Mouse (Mus musculus) adrenal gland, adult 8-10 months (tissue): ENCODE results near the gene Slc30a2. TPM values are rescaled to one million over a fixed set of nuclear protein-coding genes. Genes with fewer than 3 reads are reported as not detected.
"Not testable (repeated sequence)": the region's sequence is repeated elsewhere in the genome, so short reads cannot be mapped to it uniquely, and the experiment has no call there.

Source experiments
- DNase-seq: peaks from one replicate; pipeline ENCODE4 v3.0.0; 2022
- total RNA-seq, 4 experiments: library from RNA; stranded (reverse); gene quantifications; 2 replicates each; pipeline ENCODE4 v1.2.4; 2022

The Slc30a2 gene
- total RNA-seq, 4 experiments from 2014 or later, result 29.5 to 113 (median 69.5) TPM

GRCm38 (mm10) chr4:134359649-134360048 is 16.7 kb downstream of the Slc30a2 start:
- no peak for DNase-seq

DNA sequence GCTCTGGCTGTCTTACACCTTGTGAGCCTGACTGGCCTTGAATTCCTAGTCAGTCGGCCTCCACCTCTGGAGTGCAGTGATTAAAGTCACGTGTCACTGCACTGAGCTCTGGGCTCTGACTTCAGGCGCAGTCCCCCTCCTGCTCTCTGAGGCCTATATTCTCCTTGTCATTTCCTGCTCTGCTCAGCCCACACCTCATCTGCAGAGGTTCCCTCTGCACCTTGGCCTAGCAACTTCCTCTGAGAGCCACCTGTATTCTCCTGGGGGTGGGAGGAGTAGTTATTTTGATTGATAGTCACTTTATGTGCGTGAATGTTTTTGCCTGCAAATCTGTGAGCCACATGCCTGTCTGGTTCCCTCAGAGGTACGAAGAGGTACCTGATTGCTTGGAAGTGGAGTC is 18.2 kb downstream of the Slc30a2 start:
- DNase-seq, result no peak

DNA sequence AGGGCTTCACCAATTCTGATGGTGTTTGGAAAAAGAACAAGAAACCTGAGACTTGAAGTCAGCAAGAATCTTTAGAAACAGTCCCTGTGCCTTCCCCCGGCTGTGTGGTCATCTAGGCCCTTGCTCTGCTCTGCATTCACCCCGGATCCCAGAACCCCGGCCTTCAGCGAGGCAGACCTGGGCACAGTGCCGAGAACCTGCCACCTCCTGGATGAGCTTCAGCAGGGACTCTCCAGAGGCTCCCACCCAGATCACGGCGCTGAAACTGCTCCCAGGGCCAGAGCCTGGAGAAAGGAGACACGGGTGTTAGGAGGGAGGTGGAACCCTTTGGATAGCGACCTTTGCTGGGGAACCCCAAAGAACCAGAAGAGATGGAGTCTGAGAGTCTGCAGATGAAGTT is 19.1 kb downstream of the Slc30a2 start:
- peak; percentile 77 for DNase-seq

- no peak for DNase-seq
Observed at GRCm38 (mm10) chr4:134362586-134362985, 19.6 kb downstream of the Slc30a2 start.

DNA sequence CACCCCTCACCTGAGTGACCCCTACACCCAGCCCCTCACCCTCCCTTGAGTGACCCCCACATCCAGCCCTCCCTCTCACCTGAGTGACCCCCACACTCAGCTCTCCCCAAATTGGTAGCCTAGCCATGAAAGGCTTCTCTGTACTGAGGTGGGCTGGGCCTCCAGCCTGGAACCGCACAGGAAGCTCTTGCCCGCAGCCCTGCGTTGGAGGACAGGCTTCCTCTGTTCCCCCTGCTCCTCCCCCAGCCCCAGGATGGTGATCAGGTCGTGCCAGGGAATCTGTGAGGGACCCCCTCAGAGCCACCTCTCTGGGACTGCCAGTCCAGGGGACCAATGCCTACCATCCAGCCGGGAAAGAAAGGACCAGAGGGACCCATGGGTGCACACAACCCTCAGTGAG is 22.3 kb downstream of the Slc30a2 start:
- DNase-seq, result no peak

- DNase-seq, result no peak
Observed at GRCm38 (mm10) chr4:134370649-134371221, 27.8 kb downstream of the Slc30a2 start.

DNA sequence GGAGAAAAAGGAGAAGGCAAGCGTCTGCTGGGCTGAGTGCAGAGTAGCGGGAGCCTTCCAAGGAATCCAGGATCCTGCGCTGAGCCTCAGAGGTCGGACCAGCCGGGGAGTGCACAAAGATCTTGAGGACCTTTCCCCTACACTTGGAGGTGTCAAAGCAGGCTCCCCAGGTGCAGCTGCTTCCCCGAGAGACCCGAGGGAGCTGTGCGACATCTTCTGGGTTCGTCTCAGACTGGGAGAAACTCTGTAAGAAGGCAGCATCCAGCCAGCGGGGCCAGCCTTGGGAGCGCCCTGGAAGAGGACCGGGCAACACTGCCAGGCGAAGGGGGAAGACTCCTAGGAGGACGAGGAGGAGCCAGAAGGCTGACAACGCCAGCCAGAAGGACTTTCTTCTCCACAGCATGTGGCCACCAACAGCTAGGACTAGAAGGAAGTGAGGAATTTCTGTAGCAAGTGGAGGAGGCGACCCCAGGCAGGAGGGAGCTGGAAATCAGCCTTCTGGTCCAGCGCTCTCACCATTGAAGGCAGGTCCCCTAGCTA is 28.4 kb downstream of the Slc30a2 start:
- DNase-seq, result no peak

DNA sequence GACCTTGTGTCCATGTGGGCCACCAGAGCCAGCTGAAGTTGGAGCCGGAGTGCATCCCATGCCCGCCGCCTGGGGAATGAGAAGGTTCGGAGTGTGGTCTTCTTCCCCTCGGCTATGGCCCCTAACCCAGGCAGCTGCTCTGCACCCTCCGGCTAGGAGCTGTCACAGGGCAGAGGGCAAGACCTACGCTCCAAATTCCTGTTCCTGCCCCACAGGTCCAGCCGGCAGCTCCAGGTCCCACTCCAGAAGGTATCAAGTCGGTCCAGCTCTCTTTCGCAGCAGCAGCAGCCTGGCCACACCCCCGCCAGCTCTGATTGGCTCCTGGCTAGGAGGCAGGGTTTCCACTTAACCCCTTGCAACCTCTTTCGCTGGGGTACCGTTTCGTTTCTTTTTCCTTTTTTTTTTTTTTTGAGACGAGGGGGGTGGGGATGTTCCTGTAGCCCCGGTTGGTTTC is 29.3 kb downstream of the Slc30a2 start:
- DNase-seq, result peak; percentile 67

GRCm38 (mm10) chr4:134373295-134373694 is 30.3 kb downstream of the Slc30a2 start:
- no peak for DNase-seq

DNA sequence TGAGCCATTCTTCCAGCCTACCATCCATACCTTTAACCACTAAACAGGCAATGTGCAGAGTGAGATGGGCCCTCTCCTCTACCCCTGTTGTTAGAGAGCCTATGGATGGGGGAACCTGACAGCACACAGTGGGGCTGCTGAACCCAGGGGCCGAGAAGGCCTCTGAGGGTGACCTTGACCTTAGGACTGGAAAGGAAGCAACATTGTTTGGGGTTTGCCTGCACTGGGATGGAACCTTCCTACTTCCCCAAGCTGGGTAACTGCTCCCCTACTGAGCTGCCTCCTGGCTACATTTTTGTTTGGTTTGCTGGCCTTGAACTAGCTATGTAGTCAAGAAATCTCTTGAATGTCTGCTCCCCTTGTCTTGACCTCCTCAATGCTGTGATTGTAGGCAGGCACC is 31.3 kb downstream of the Slc30a2 start:
- DNase-seq, result no peak

DNA sequence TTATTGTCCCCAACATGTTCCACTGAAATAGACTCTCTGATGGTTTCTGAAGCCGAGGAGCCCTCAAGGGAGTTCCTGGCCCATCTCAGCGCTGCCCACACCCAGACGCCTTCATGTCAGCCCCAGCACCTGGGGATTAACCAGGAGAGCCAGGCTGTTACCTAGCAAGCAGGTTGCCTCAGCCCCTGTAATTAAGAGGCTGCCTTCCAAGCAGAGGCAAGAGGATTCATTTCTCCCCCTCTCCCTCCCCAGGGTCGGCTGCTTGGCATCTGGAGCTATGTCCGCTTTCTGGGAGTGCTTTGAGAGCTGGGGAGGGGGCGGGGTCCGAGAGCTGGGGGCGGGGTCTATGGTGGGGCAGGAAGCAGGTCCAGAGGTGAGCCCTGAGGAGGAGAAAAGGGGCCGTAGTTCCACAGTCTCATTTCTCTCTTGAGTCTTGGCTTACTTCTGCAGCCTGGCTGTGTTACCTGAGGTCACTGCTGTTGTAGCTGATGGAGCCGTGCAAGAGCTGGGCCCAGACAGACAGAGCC is 35.2 kb downstream of the Slc30a2 start:
- no peak for DNase-seq

- DNase-seq, result no peak
Observed at GRCm38 (mm10) chr4:134379510-134379909, 36.5 kb downstream of the Slc30a2 start.

DNA sequence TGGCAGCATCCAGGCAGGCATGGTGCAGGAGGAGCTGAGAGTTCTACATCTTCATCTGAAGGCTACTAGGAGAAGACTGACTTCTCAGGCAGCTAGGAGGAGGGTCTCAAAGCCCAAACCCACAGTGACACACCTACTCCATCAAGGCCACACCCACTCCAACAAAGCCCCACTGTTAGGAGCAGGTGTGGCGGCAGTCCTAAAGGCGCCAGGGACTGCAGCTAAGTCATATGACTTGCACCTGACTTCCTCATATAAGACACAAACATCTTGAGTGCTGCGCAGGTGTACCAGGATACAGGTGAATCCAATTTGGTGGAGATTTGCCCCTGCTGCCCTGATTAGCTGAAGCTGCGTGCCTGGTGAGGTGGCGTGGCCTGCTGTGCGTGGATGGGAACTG is 40.8 kb downstream of the Slc30a2 start, which contains the start of gene Extl1:
TSS of gene Extl1 (minus strand) at position 101 of the 400 bp plus-strand sequence.
- DNase-seq, result not testable (repeated sequence)

- no peak for DNase-seq
Observed at GRCm38 (mm10) chr4:134387268-134387667, 44.3 kb downstream of the Slc30a2 start.

DNA sequence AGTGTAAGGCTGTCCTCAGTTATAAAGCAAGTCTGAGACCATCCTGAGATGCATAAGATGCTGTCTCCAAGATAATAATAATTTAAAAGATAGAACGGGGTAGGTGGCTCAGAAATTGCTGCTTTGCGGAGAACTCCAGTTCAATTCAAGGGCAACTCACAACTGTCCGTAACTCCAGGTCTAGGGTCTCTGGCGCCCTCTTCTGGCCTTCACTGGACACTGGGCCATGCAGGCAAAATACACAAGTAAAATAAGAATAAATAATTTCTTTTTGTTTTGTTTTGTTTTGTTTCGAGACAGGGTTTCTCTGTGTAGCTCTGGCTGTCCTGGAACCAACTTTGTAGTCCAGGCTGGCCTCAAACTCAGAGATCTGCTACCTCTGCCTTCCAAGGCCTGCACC is 45.4 kb downstream of the Slc30a2 start:
- DNase-seq, result peak; percentile 58

DNA sequence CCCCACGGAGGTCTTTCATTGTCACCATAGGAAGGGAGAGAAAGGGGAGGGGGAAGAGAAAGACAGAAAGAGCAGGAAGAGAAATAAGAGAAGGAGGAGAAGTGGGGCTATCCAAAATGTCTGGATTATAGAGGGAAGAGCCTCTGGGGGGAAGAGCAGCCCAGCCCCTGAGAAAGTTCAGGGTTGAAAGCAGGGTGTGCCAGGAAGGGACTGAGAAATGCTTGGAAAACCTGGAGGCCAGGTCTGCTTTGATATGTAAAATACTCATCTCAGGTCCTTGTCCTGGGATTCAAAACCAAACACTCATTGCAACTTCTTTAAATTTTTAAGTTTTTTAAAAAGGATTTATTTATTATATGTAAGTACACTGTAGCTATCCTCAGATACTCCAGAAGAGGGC is 48.7 kb downstream of the Slc30a2 start:
- no peak for DNase-seq

DNA sequence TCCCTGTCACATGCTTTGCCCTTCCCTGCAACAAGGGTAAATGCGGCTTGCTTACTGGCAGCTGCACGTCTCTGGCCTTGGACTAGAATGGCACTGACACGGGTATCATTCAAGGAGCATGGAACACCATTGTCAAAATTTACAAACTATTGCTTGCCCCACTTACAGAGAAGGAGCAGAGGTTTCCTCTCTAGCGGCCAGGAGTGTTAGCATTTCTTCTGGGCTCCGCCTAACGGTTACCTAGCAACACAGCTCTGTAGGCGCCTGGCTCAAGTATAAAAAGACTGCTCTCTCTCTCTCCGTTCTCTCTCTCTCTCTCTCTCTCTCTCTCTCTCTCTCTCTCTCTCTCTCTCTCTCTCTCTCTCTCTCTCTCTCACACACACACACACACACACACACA is 49.6 kb downstream of the Slc30a2 start:
- DNase-seq, result no peak

- no peak for DNase-seq
Observed at GRCm38 (mm10) chr4:134393026-134393425, 50.0 kb downstream of the Slc30a2 start.

- no peak for DNase-seq
Observed at GRCm38 (mm10) chr4:134395142-134395541, 52.2 kb downstream of the Slc30a2 start.

DNA sequence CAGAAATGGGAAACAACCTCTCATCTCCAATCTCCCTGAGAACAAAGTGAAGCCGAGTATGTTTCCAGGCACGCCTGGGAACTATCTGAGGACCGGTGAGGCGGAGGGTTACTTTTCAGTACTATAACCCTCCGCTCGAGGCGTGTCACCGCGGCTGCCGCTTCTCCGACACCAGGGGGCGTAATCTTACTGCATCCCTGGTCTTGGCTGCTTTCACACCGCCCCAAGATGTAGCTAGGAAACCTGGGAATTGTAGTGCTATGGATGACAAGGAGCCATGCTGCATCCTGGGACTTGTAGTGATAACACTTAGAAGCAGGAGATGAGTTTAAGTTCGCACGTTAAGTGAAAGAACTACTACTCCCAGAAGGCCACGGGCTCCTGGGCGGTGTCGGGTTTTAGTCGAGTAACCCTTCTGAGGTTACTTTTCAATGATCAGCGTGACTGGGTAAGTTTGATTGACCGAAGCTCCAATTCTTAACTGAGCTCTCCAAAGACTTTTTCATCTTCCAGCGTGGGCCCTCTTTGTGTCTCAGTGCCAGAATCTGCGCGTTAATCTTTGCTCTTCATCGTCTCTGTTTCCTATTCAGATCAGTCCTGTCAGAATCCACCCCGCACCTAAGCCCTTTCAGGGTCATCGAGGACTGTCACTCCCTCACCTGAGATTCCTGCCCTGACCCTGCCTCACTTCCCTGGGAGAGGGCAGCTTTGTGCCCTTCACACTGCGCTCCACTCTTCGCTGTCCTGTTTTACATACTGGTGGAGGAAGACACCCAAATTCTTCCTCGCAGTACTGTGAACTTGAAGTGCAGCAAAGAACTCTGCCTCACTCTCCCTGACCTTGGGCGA is 53.2 kb downstream of the Slc30a2 start, which contains the start of gene Pafah2:
TSS of gene Pafah2 (plus strand) at position 344 of the 849 bp plus-strand sequence.
- DNase-seq, result peak; percentile 95

- peak; percentile 60 for DNase-seq
Observed at GRCm38 (mm10) chr4:134397121-134397520, 54.1 kb downstream of the Slc30a2 start.

DNA sequence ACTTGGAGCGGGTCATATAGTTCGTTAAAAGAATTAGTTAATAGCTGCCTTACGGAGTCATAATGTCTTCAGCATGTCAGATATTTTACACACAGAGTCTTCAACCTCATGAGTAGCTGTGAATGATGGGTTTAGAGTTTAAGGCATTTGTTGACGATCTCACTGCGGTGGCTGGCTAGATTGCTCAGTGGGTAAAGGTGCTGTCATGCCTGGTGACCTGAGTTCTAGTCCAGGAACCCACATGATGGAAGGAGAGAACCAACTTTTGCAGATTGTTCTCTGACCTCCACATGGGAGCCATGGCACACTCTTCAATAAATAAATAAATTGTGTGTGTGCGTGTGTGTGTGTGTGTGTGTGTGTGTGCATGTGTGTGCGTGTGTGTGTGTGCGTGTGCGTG is 54.8 kb downstream of the Slc30a2 start:
- no peak for DNase-seq

DNA sequence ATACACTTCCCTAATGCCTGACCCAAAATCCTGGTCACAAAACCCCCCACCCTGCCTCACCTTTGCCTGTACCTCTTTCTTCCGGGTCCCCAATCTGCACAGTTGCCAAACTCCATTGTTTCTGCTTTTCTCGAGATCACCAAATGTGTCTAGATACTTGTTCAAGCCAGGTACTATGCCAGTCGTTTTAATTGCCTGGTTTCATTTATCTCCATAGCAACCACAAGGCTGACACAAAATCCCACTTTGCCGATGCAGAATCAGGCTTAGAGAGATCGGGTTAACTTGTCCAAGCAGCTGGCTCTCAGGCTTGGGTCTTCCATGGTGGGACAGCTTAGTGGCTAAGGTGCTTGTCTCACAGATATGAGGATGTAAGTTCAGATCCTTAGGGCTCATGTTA is 57.2 kb downstream of the Slc30a2 start:
- DNase-seq, result no peak
